Mouse (Mus musculus) erythroblast, embryonic 14.5 days (primary cell): Measurements from ENCODE around the gene Abcb8.

ENCODE experiments used
- GATA1 ChIP-seq: IDR thresholded peaks from 2 replicates; pipeline ENCODE4 v1.6.1; 2012; ENCODE audit warnings: low read length, inconsistent platforms, mixed read lengths
- TAL1 ChIP-seq: IDR thresholded peaks from 3 replicates; pipeline ENCODE4 v1.6.1; 2012; ENCODE audit warnings: low read length, inconsistent platforms, mixed read lengths

GRCm38 (mm10) chr5:24455076-24455475, 61.6 kb downstream of the Abcb8 start:
- TF ChIP-seq TAL1 (no peak), GATA1 (no peak)
